Mouse (Mus musculus) embryo, embryonic 9.5 days (tissue): ENCODE data around the gene Camk1.

Experiments used
- DNase-seq: peaks from one replicate; pipeline ENCODE4 v3.0.0-alpha.2; 2017; ENCODE audit errors: extremely low spot score

Camk1 gene

DNA sequence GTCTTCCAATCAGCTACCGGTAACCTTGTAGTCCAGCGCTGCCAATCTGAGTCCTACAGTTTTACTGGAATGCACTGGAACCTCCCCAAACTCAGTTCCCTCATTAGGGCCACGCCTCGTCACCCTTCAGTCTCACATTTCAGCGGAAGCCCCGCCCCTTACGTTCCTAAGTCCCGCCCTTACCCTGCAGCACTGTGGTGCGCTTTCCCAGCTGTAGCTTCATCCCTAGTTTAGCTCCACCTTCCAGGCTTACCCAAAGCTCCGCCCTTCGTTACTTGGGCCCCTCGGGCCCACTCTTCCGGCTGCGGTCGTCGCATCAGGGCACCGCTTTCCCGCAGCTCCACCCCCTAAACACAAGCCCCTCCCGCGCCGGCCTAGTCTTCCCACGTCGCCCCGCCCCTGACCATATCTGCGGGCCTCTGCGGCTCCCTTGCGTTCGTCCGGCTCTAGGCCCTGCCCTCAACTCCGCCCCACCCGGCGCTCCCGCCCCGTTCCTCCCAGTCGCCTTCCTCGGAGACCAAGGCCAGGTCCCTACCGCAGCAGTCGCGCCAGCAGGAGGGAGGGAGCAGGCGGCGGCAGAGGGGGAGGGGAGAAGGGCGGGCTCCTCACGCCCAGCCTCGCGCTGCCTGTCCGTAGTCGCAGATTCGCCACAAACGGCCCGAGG is 37.3 kb downstream of the Camk1 start:
- DNase-seq = peak; percentile 99

DNA sequence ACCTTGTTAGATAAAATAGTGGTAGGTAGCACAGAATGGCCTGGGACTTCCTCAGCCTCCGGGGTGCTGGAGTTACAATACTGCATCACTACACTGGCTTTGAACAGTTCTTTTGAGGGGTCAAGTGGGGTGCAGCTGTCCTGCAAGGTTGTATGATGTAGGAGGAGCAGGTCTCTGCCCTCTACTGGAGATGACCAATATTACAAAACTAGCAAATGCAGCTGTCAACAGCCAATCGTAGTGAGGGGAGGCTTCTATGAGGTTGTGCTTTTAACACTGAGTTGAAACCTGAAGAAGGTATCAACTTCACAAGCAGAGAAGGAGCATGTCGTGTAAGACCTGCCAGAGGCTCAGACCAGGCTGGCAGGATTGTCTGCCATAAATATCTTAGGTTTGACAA is 41.5 kb downstream of the Camk1 start:
- peak; percentile 34 for DNase-seq

DNA sequence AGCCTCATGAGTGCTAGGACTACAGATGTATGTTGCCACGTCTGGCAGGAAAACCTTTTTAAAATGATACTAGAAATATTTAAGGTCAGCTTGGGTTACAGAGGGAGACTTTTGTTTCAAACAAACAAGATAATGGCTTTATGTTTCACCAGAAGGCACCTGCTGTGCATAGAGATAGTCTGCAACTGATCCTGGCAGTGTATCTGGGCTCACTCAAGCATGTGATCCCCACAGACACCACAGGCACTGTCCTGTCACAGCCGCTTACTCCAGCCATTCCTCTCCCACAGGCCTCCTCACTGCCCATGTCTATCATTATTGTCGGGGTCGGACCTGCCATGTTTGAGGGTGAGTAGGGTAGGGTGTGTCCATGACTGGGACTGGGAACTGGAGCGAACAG is 42.4 kb downstream of the Camk1 start:
- DNase-seq = no peak

DNA sequence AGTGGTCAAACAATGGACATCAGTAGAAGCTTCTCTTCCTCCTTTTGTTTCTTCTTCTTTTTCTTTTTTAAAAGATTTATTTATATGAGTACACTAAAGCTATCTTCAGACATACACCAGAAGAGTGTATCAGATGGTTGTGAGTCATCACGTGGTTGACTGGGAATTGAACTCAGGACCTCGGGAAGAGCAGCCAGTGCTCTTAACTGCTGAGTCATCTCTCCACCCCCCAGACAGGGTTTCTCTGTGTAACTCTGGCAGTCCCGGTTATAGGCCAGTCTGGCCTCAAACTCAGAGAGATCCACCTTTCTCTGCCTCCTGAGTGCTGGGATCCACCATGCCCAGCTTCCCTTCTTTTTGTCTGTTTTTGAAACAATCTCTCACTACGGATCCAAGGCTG is 47.1 kb downstream of the Camk1 start:
- no peak for DNase-seq

DNA sequence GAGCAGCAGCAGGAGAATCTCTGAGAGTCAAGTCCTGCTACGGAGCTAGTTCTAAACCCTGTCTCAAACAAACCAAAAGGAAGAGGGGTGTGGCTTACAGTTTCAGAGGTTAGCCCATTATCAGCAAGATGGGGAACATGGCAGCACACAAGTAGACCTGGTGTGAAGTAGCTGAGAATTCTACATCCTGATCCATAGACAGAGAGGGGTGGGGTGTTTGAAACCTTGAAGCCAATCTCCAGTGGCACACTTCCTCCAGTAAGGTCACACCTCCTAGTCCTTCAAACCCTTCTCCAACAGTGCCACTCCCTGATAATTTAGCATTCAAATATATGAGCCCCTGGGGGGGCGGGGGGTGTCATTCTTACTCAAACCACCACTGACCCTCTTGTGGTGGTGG is 47.7 kb downstream of the Camk1 start:
- DNase-seq = no peak

DNA sequence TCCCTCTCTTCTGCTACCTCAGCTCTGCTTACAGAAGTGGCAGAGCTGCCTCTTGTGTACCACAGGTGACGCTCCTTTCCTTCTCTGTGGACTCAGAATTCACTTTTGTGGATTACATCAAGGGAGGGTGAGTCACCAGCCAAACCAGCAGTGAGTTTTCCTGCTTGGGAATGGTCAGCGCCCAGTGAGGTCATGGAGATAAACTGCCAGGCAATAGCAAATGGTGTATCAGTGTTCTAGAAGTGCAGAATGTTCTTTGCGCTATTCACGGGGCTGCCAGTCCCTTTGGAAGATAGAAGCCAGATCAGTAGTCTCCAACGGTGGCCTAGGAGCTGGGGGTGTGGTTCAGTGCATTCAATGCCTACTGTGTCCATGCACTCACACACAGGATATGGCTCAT is 50.8 kb downstream of the Camk1 start:
- no peak for DNase-seq

DNA sequence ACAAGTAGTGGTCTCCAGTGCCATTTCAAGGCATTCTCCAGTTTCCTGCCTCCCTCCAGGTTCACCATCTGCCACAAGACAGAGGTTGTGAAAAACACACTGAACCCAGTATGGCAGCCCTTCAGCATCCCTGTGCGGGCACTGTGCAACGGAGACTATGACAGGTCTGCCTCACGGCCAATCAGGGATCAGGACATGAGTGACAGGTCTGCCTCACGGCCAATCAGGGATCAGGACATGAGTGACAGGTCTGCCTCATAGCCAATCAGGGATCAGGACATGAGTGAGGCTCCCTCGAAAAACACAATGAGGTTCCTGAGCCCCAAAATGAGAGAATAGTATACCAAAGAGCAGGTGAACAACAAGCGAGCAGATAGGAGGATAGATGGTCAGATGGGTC is 53.4 kb downstream of the Camk1 start:
- no peak for DNase-seq

DNA sequence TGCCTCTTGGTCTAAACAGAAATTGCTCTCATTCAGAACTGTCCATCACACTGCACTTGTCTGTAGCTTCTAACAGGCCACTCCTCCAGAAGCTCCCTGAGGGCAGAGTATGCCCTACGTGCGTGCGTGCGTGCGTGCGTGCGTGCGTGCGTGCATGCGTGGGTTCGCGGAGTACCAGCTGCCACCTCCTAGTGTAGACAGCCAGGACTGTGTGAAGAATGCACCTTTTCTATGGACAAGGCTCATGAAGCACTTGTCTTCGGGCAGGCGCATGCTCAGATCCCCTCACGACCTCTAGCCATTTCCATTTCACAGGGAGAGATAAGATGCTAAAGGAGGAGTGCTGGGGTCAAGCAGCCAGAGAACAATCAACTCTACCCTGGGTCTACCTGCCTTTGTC is 54.4 kb downstream of the Camk1 start:
- no peak for DNase-seq

DNA sequence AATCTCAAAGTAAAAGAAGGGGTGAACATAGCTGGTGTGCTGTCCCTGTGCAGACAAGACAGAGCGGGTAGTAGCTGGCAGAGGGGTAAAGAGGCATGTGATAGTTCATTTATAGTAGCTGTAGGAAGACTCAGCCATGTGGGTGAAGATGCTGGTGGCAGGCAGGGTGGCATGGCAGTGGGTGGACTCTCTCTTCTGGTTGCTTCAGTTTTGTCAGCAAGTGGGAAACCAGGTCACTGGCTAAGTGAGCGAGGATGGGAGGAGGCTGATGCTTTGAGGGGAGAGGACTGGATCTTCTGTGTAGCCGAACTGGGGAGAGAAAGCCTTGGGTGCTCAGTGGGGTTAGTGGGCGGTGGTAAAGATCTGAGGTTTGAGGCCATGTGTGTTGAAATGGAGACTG is 56.5 kb downstream of the Camk1 start:
- DNase-seq = no peak

DNA sequence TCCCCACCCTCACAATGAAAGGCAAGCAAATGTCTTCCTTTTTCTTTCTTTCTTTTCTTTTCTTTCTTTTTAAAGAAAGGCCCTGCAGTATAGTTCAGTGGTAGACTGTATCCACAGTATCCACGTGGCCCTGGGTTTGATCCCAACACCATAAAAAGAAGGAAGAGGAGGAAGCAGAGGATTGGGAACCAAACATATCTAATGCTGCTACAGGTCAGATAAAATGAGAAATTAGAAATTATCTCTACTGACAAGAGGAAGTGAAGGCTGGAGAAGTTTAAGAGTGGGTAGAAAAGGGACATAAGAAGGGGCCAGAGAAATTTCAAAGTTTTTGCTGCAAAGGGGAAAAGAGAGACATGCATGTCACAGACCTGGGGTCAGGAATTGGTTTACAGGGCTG is 57.5 kb downstream of the Camk1 start:
- DNase-seq = no peak

DNA sequence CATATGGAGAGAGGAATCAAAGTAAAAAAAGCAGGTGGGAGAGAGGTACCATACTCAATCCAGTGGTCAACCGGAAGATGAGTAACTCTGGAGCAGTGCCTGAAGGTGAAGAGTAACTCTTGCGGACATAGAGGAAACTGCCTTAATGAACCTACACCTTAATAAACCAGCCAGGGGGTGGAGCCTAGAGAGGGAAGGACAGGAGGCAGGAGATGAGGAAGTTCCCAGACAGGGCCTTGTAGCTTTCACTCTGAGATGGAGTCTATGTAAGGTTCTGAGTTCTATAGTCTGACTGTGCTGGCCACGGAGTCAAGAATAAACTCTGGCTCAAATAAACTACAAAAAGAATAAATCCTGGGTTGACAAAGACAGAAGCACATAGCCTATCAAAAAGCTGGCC is 58.9 kb downstream of the Camk1 start:
- no peak for DNase-seq
